Mouse (Mus musculus) embryonic fibroblast, embryonic 13.5 days (primary cell): ENCODE results near the gene Nars2. TPM values are rescaled to one million over a fixed set of nuclear protein-coding genes. Genes with fewer than 3 reads are reported as not detected.

Experiments
- H3K27ac ChIP-seq: 2 replicates; pipeline ENCODE4 v1.5.1; 2012; ENCODE audit warnings: low read length, control low read depth, inconsistent platforms; ENCODE audit not compliant: insufficient read depth
- H3K4me1 ChIP-seq: 2 replicates; pipeline ENCODE4 v1.6.1; 2011; ENCODE audit warnings: low read length; ENCODE audit not compliant: control insufficient read depth, insufficient read depth
- H3K4me3 ChIP-seq: 2 replicates; pipeline ENCODE4 v1.5.1; 2011; ENCODE audit warnings: mild to moderate bottlenecking, control low read depth, low read length; ENCODE audit not compliant: insufficient read depth
- CTCF ChIP-seq: IDR thresholded peaks from 2 replicates; pipeline ENCODE4 v1.5.1; 2011; ENCODE audit warnings: mild to moderate bottlenecking, control low read depth, low read length, moderate library complexity, borderline replicate concordance; ENCODE audit not compliant: insufficient read depth
- POLR2A ChIP-seq: IDR thresholded peaks from 2 replicates; pipeline ENCODE4 v1.6.1; 2011; ENCODE audit warnings: low read depth, mild to moderate bottlenecking, control low read depth, low read length, moderate library complexity
- polyA plus RNA-seq: library from polyadenylated mRNA; stranded (reverse); fragments of >200 nt; gene quantifications from 2 replicates; pipeline ENCODE4 v1.2.4, GENCODE M21; 2011; ENCODE audit warnings: low read depth; ENCODE audit not compliant: missing spikeins, insufficient read length

Nars2 gene
- polyA plus RNA-seq, 1 experiment = 12.5 TPM

- no peak overlapping the region for H3K4me3 ChIP-seq
- no peak overlapping the region for H3K27ac ChIP-seq
- TF ChIP-seq POLR2A (no peak), CTCF (no peak)
Measured at GRCm38 (mm10) chr7:97012956-97013355, 61.7 kb downstream of the Nars2 start.

GRCm38 (mm10) chr7:97018005-97018404, 66.7 kb downstream of the Nars2 start:
- Histone ChIP-seq H3K4me1 (no peaks in the 10 kb centered on the region), H3K4me3 (no peak overlapping the region), H3K27ac (no peak overlapping the region)
- TF ChIP-seq POLR2A = no peak
- no peak for TF ChIP-seq CTCF

More at GRCm38 (mm10) chr7:97012956-97013355, 61.7 kb downstream of the Nars2 start:
- no peaks in the 10 kb centered on the region for H3K4me1 ChIP-seq

- Histone ChIP-seq H3K4me3 (no peak overlapping the region), H3K27ac (no peak overlapping the region), H3K4me1 (no peaks in the 10 kb centered on the region)
- no peak for TF ChIP-seq POLR2A
Measured at GRCm38 (mm10) chr7:97018418-97018817, 67.1 kb downstream of the Nars2 start.

GRCm38 (mm10) chr7:97019303-97019702, 68.0 kb downstream of the Nars2 start:
- TF ChIP-seq CTCF = no peak
- TF ChIP-seq POLR2A = no peak
- no peaks in the 10 kb centered on the region for H3K4me1 ChIP-seq
- no peak overlapping the region for H3K27ac ChIP-seq
- H3K4me3 ChIP-seq = no peak overlapping the region

GRCm38 (mm10) chr7:97026772-97027358, 75.6 kb downstream of the Nars2 start:
- Histone ChIP-seq H3K4me3 (no peak overlapping the region), H3K27ac (no peak overlapping the region), H3K4me1 (no peaks in the 10 kb centered on the region)
- TF ChIP-seq POLR2A = no peak
- TF ChIP-seq CTCF = no peak

GRCm38 (mm10) chr7:97029151-97029550, 77.8 kb downstream of the Nars2 start:
- Histone ChIP-seq H3K4me3 (no peak overlapping the region), H3K4me1 (no peaks in the 10 kb centered on the region), H3K27ac (no peak overlapping the region)
- TF ChIP-seq CTCF = no peak

GRCm38 (mm10) chr7:97032412-97032811, 81.1 kb downstream of the Nars2 start:
- TF ChIP-seq CTCF (no peak), POLR2A (no peak)
- no peaks in the 10 kb centered on the region for H3K4me1 ChIP-seq

GRCm38 (mm10) chr7:97039641-97040040, 88.3 kb downstream of the Nars2 start:
- TF ChIP-seq CTCF (no peak), POLR2A (no peak)
- no peaks in the 10 kb centered on the region for H3K4me1 ChIP-seq
- no peak overlapping the region for H3K4me3 ChIP-seq
- H3K27ac ChIP-seq = no peak overlapping the region

More at GRCm38 (mm10) chr7:97032412-97032811, 81.1 kb downstream of the Nars2 start:
- no peak overlapping the region for H3K27ac ChIP-seq
- no peak overlapping the region for H3K4me3 ChIP-seq

GRCm38 (mm10) chr7:97041868-97042449, 90.7 kb downstream of the Nars2 start:
- Histone ChIP-seq H3K4me3 (no peak overlapping the region), H3K4me1 (no peaks in the 10 kb centered on the region), H3K27ac (no peak overlapping the region)
- TF ChIP-seq POLR2A = no peak
- no peak for TF ChIP-seq CTCF

- no peak overlapping the region for H3K27ac ChIP-seq
Measured at GRCm38 (mm10) chr7:97042981-97043380, 91.7 kb downstream of the Nars2 start.

More at GRCm38 (mm10) chr7:97042981-97043380, 91.7 kb downstream of the Nars2 start:
- no peaks in the 10 kb centered on the region for H3K4me1 ChIP-seq
- TF ChIP-seq POLR2A (no peak), CTCF (no peak)
- H3K4me3 ChIP-seq = no peak overlapping the region
